Mouse (Mus musculus) stomach, postnatal 0 days (tissue): ENCODE data around the gene Rai14. TPM values are rescaled to one million over a fixed set of nuclear protein-coding genes. Genes with fewer than 3 reads are reported as not detected.
"Not testable (repeated sequence)": the region's sequence is repeated elsewhere in the genome, so short reads cannot be mapped to it uniquely, and the experiment has no call there.

Experiments used
- ATAC-seq: fragments of 200-750 bp; cut with Nextera tagmentation; 2 replicates; pipeline ENCODE4 v1.8.0; 2017; ENCODE audit not compliant: low FRiP score, low TSS enrichment
- DNase-seq: peaks from one replicate; pipeline ENCODE4 v3.0.0-alpha.2; 2016; ENCODE audit warnings: low spot score
- H3K27ac ChIP-seq: fragments of 300-500 bp; sonication (generic); replicated peaks from 2 replicates; pipeline ENCODE4 v1.5.1; 2014; ENCODE audit warnings: mild to moderate bottlenecking, control low read depth
- H3K27me3 ChIP-seq: fragments of 300-500 bp; sonication (generic); 2 replicates; pipeline ENCODE4 v1.6.1; 2014; ENCODE audit warnings: low read length; ENCODE audit not compliant: control insufficient read depth, insufficient read depth
- H3K36me3 ChIP-seq: fragments of 300-500 bp; sonication (generic); 2 replicates; pipeline ENCODE4 v1.6.1; 2014; ENCODE audit warnings: low read length, mixed read lengths; ENCODE audit not compliant: control insufficient read depth, insufficient read depth
- H3K4me1 ChIP-seq: fragments of 300-500 bp; sonication (generic); replicated peaks from 2 replicates; pipeline ENCODE4 v1.6.1; 2014; ENCODE audit warnings: antibody characterized with exemption; ENCODE audit not compliant: control insufficient read depth, insufficient read depth
- H3K4me2 ChIP-seq: fragments of 300-500 bp; sonication (generic); replicated peaks from 2 replicates; pipeline ENCODE4 v1.6.1; 2014; ENCODE audit warnings: low read depth, mild to moderate bottlenecking, control low read depth, moderate library complexity
- H3K4me3 ChIP-seq: fragments of 300-500 bp; sonication (generic); 2 replicates; pipeline ENCODE4 v1.5.1; 2014; ENCODE audit warnings: low read depth, low read length, control low read depth
- H3K9ac ChIP-seq: fragments of 300-500 bp; sonication (generic); 2 replicates; pipeline ENCODE4 v1.6.1; 2014; ENCODE audit warnings: mild to moderate bottlenecking, low read length, control low read depth, mixed read lengths
- H3K9me3 ChIP-seq: fragments of 300-500 bp; sonication (generic); 2 replicates; pipeline ENCODE4 v1.6.1; 2016; ENCODE audit warnings: low read length; ENCODE audit not compliant: control insufficient read depth
- CTCF ChIP-seq: IDR thresholded peaks from 2 replicates; pipeline ENCODE4 v1.5.1; 2016; ENCODE audit warnings: antibody characterized with exemption, low read depth, mild to moderate bottlenecking, moderate library complexity
- EP300 ChIP-seq: optimal IDR thresholded peaks from 2 replicates; pipeline ENCODE3; 2016; ENCODE audit warnings: antibody characterized with exemption
- WGBS: fragments of 180-500 bp; shearing (Covaris S2); extraction: QIAGEN DNeasy Blood & Tissue Kit; methylation state at CpG from one replicate; pipeline ENCODE4 v1.1.7; 2014; 5-methylcytosine and 5-hydroxymethylcytosine counted together
- polyA plus RNA-seq: library from polyadenylated mRNA; unstranded; fragments of >200 nt; fragmentation: Nextera tagmentation; extraction: Ambion mirVana; gene quantifications from 2 replicates; pipeline ENCODE4 v1.2.1, GENCODE M21; 2015

Rai14 gene
- polyA plus RNA-seq, 1 experiment from 2014 or later = 8.0 TPM

DNA sequence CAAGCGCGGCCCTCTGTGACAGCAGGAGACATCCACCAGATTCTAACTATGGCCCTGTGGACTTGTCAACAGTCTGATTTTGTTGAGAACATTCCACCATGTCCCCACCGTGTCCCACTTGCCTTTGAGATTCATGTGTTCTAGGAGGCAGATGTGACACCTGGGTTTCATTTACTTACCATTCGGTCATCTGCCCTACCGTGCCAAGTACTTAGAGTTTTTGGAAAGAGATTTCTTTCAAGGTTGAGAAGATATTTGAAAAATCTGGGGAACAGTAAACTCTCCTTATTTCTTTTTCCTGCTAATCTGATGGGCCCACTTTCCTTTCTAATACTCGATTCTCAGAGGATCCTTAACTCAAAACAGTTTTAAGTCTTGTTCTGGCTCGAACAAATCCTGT lies 178.5 kb downstream of the Rai14 start:
- DNase-seq (no peak), ATAC-seq (no peak)
- H3K36me3 ChIP-seq = no peaks in the 10 kb centered on the region
- no peaks in the 10 kb centered on the region for H3K4me1 ChIP-seq
- TF ChIP-seq EP300 (no peak), CTCF (no peak)
- no peak overlapping the region for H3K4me3 ChIP-seq
- H3K9me3 ChIP-seq = no peaks in the 10 kb centered on the region
- H3K9ac ChIP-seq = no peak overlapping the region
- 81% methylated on average over 7 of the region's 7 CpGs for WGBS
- no peaks in the 10 kb centered on the region for H3K27me3 ChIP-seq
- H3K27ac ChIP-seq = no peak overlapping the region
- H3K4me2 ChIP-seq = no peak overlapping the region

DNA sequence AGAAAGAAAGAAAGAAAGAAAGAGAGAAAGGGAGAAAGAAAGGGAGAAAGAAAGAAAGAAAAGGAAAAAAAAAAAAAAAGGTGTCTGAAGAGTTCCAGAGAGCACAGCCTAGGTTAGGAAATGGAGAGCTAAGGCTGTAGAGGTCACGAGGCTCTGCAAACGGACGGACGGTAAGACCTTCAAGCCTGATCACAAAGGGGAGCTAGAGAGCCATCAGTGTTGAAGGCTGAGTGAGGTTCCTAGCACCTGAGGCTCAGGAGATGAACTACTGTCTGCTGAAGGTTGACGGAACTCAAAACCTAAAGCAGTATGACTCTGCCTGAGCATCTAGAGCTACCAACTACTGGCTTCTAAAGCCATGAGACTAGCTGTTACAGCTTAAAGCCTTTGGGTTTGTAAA lies 179.8 kb downstream of the Rai14 start:
- DNase-seq (no peak), ATAC-seq (no peak)
- no peak overlapping the region for H3K9ac ChIP-seq
- 80% methylated on average over 5 of the region's 5 CpGs for WGBS
- no peak overlapping the region for H3K4me2 ChIP-seq
- H3K4me1 ChIP-seq = no peaks in the 10 kb centered on the region
- H3K36me3 ChIP-seq = no peaks in the 10 kb centered on the region
- no peaks in the 10 kb centered on the region for H3K9me3 ChIP-seq
- H3K27me3 ChIP-seq = no peaks in the 10 kb centered on the region
- TF ChIP-seq CTCF (no peak), EP300 (no peak)
- H3K4me3 ChIP-seq = no peak overlapping the region
- H3K27ac ChIP-seq = no peak overlapping the region

DNA sequence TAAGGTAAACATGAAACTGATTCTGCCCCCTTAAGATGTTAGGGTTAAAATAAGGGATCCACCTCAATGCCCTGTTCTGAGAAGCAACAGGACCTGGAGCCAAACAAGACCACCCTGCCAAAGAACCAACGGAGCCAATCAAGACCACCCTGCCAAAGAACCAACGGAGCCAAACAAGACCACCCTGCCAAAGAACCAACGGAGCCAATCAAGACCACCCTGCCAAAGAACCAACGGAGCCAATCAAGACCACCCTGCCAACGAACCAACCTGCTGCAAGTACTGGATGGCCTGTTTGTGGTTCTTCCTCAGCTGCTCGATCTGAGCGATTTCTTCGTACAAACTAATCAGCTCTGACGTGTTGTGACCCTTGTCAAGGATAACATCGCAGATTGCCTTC lies 181.1 kb downstream of the Rai14 start:
- H3K36me3 ChIP-seq, H3K9me3 ChIP-seq, H3K9ac ChIP-seq, H3K4me3 ChIP-seq, DNase-seq, H3K27ac ChIP-seq, H3K4me1 ChIP-seq, H3K27me3 ChIP-seq, H3K4me2 ChIP-seq, ATAC-seq: not testable (repeated sequence)
- 86% methylated on average over 10 of the region's 10 CpGs for WGBS

DNA sequence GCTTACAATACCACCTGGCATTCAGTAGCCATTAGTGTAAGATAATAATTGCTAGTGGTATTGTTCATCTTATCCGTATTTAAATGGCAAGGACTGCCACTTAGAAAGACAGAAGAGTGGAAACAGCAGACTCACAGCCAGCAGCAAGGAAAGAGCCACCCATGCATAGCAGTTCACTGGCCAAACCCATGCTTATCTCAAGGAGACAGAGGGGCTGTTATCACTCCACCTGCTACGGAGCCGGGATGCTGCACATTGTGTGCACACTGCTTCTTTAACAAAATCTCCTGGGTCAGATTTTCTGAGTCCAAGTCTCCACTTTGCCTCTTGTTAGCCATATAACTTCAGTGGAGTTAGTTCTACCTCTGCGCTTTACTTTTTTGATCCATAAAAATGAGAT lies 183.1 kb downstream of the Rai14 start:
- Histone ChIP-seq H3K27me3 (no peaks in the 10 kb centered on the region), H3K4me2 (no peak overlapping the region), H3K4me1 (no peaks in the 10 kb centered on the region), H3K9me3 (no peaks in the 10 kb centered on the region), H3K27ac (no peak overlapping the region), H3K36me3 (no peaks in the 10 kb centered on the region), H3K9ac (no peak overlapping the region), H3K4me3 (no peak overlapping the region)
- DNase-seq (no peak), ATAC-seq (no peak)
- TF ChIP-seq EP300 = no peak
- TF ChIP-seq CTCF = no peak
- WGBS = 67% methylated on average over 4 of the region's 4 CpGs

DNA sequence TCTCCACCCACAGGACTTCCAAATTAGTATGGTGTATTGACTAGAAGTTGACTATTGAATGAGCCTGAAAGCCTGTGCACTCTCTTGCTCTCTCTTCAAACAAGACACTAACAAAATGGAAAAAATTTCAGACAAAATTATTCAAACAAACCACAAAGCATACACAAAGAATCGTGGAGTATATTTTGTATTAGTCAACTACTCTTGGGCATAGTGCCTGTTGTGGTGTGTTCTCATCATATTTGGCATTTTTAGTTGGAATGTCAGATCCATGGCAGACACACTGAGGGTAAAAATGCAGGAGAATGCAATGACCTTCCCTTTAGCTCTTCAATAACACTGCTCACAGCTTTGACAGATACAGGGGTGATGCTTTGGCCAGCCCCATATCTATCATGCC lies 188.5 kb downstream of the Rai14 start:
- Histone ChIP-seq H3K27ac (no peak overlapping the region), H3K36me3 (no peaks in the 10 kb centered on the region), H3K27me3 (no peaks in the 10 kb centered on the region), H3K9me3 (no peaks in the 10 kb centered on the region), H3K9ac (no peak overlapping the region), H3K4me3 (no peak overlapping the region), H3K4me2 (no peak overlapping the region), H3K4me1 (no peaks in the 10 kb centered on the region)
- WGBS = 78% methylated on average over 1 of the region's 1 CpGs
- DNase-seq = no peak
- ATAC-seq = no peak
- no peak for TF ChIP-seq EP300
- TF ChIP-seq CTCF = no peak

Other genes with a start within 250 kb of the Rai14 start
- 11.8 and 14.0 TPM in 2 replicates for gene Dnajc21, start 244.1 kb downstream of the Rai14 start, polyA plus RNA-seq
- gene Brix1, start 228.7 kb downstream of the Rai14 start, polyA plus RNA-seq = 85.2 and 86.1 TPM in 2 replicates
- 15.1 and 16.0 TPM in 2 replicates for gene Rad1, start 228.6 kb downstream of the Rai14 start, polyA plus RNA-seq
- not detected in 2 replicates for gene Ttc23l, start 156.0 kb downstream of the Rai14 start, polyA plus RNA-seq
- gene C1qtnf3, start 237.7 kb upstream of the Rai14 start, polyA plus RNA-seq = 16.8 and 22.2 TPM in 2 replicates